Mouse (Mus musculus) induced T-regulatory cell, adult 2 months (primary cell): Measurements from ENCODE around the gene Tmem132c.

Experiments
- DNase-seq: peaks from one replicate; pipeline ENCODE4 v3.0.0-alpha.2; 2012; ENCODE audit warnings: low read depth

The Tmem132c gene

GRCm38 (mm10) chr5:127416536-127416935 lies 174.9 kb downstream of the Tmem132c start:
- DNase-seq = no peak

GRCm38 (mm10) chr5:127423936-127424335 lies 182.3 kb downstream of the Tmem132c start:
- DNase-seq = no peak

- no peak for DNase-seq
These were observed 187.5 kb downstream of the Tmem132c start for GRCm38 (mm10) chr5:127429124-127429523.

- no peak for DNase-seq
These were observed 190.0 kb downstream of the Tmem132c start for GRCm38 (mm10) chr5:127431561-127431960.

- DNase-seq = no peak
These were observed 195.2 kb downstream of the Tmem132c start for GRCm38 (mm10) chr5:127436836-127437235.

GRCm38 (mm10) chr5:127438639-127439038 lies 197.0 kb downstream of the Tmem132c start:
- DNase-seq = no peak

GRCm38 (mm10) chr5:127441963-127442362 lies 200.4 kb downstream of the Tmem132c start:
- no peak for DNase-seq

GRCm38 (mm10) chr5:127453580-127453979 lies 212.0 kb downstream of the Tmem132c start:
- no peak for DNase-seq

- DNase-seq = no peak
These were observed 212.5 kb downstream of the Tmem132c start for GRCm38 (mm10) chr5:127454068-127454467.

GRCm38 (mm10) chr5:127456076-127456475 lies 214.5 kb downstream of the Tmem132c start:
- DNase-seq = no peak

GRCm38 (mm10) chr5:127468151-127468550 lies 226.5 kb downstream of the Tmem132c start:
- DNase-seq = no peak

GRCm38 (mm10) chr5:127470351-127470750 lies 228.7 kb downstream of the Tmem132c start:
- no peak for DNase-seq

GRCm38 (mm10) chr5:127471902-127472301 lies 230.3 kb downstream of the Tmem132c start:
- DNase-seq = no peak

GRCm38 (mm10) chr5:127473706-127474105 lies 232.1 kb downstream of the Tmem132c start:
- no peak for DNase-seq

GRCm38 (mm10) chr5:127474856-127475255 lies 233.2 kb downstream of the Tmem132c start:
- DNase-seq = no peak

GRCm38 (mm10) chr5:127477790-127478189 lies 236.2 kb downstream of the Tmem132c start:
- no peak for DNase-seq

- no peak for DNase-seq
These were observed 236.7 kb downstream of the Tmem132c start for GRCm38 (mm10) chr5:127478322-127478721.

- DNase-seq = no peak
These were observed 239.3 kb downstream of the Tmem132c start for GRCm38 (mm10) chr5:127480931-127481330.

- peak; percentile 14 for DNase-seq
These were observed 239.8 kb downstream of the Tmem132c start for GRCm38 (mm10) chr5:127481416-127481815.

GRCm38 (mm10) chr5:127482342-127482741 lies 240.7 kb downstream of the Tmem132c start:
- DNase-seq = no peak

- DNase-seq = no peak
These were observed 242.5 kb downstream of the Tmem132c start for GRCm38 (mm10) chr5:127483955-127484659.

GRCm38 (mm10) chr5:127484813-127485486 lies 243.3 kb downstream of the Tmem132c start:
- peak; percentile 4 for DNase-seq

- no peak for DNase-seq
These were observed 245.6 kb downstream of the Tmem132c start for GRCm38 (mm10) chr5:127487190-127487589.

GRCm38 (mm10) chr5:127488666-127489065 lies 247.1 kb downstream of the Tmem132c start:
- no peak for DNase-seq
